ENCODE assay signal across 21 mouse cellular contexts in the genomic region with DNA sequence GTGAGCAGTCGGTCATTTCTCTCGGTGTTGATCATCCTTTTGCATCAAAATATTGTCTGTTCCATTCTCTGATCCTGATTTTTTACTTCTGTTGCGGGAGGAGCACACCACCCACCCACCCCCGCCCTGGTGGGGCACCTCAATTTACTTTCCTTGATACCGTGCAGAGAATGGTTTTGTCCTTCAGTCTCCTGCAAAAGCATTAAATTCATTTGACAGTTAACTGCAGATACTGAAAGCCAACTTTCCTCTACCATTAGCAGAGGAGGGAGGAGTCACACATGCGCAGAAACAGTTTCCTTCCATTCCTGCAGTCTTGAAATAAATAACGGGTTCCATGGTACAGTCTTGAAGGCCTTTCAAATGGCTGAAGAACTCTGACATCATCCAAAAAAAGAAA. TPM values are rescaled to one million over a fixed set of nuclear protein-coding genes. Genes with fewer than 3 reads are reported as not detected.
DNase-seq lines count a peak whose midpoint lies in the region; ATAC-seq lines count a peak whose summit lies in the region.
"Had no signal": no experiment of that assay in that cellular context is flagged by ENCODE, and none has a peak within 500 bp of the region (broad histone marks: within the 10 kb centered on the region; RNA-seq: fewer than 3 reads in every experiment).

No protein-coding gene starts in this region.

- 15% methylated on average over 7 of the region's 7 CpGs for WGBS in hindbrain, embryonic 15.5 days

- no peaks in the 10 kb centered on the region for H3K9me3 ChIP-seq in hindbrain, embryonic 15.5 days
- H3K9me3 ChIP-seq: embryonic facial prominence, embryonic 15.5 days; intestine, embryonic 15.5 days; limb, embryonic 10.5 days; liver, embryonic 13.5 days had no signal

- no peak overlapping the region for H3K9ac ChIP-seq in hindbrain, embryonic 15.5 days
- H3K9ac ChIP-seq: embryonic facial prominence, embryonic 15.5 days; intestine, embryonic 15.5 days; liver, embryonic 13.5 days had no signal

- 0 out of 2 replicates have a peak, but pooled peaks cover 4% of the 10 kb centered on the region for H3K27me3 ChIP-seq in hindbrain, embryonic 15.5 days
- H3K27me3 ChIP-seq: embryonic facial prominence, embryonic 15.5 days; intestine, embryonic 15.5 days; liver, embryonic 13.5 days had no signal

- ATAC-seq in hindbrain, embryonic 15.5 days (ENCODE audit: low FRiP score, low read depth): 0 out of 2 replicates have a peak, but pooled peaks have one; percentile 6
- no peak for ATAC-seq in megakaryocyte, adult 5-6 weeks (ENCODE audit: poor library complexity, severe bottlenecking)
- ATAC-seq: intestine, embryonic 15.5 days had no signal

- peak overlapping the region; percentile 37 for H3K4me2 ChIP-seq in hindbrain, embryonic 15.5 days
- H3K4me2 ChIP-seq: embryonic facial prominence, embryonic 15.5 days; intestine, embryonic 15.5 days; liver, embryonic 13.5 days had no signal

- DNase-seq in heart, adult 11 months: peak; percentile 55
- no peak for DNase-seq in heart, postnatal 4 days
- DNase-seq in embryo, embryonic 10.5 days (ENCODE audit: low spot score): peak; percentile 69
- DNase-seq in neural tube, embryonic 10.5 days (ENCODE audit: extremely low spot score, low spot score): peak; percentile 52
- DNase-seq in frontal cortex, postnatal 10 days (ENCODE audit: low spot score in 2 of 2): no peak
- no peak for DNase-seq in gastrocnemius, postnatal 10 days
- DNase-seq: adrenal gland, postnatal 10 days; cerebellum, postnatal 25 days; heart, adult 18-20 months; kidney, postnatal 25 days; liver, embryonic 13.5 days; spleen, adult 18-20 months; thymus, adult 2 months had no signal

- H3K4me1 ChIP-seq in hindbrain, embryonic 15.5 days (replicated peaks): peaks cover 12% of the 10 kb centered on the region
- H3K4me1 ChIP-seq: embryonic facial prominence, embryonic 15.5 days; liver, embryonic 13.5 days had no signal

- no peaks in the 10 kb centered on the region for H3K36me3 ChIP-seq in hindbrain, embryonic 15.5 days
- H3K36me3 ChIP-seq: embryonic facial prominence, embryonic 15.5 days; intestine, embryonic 15.5 days; limb, embryonic 10.5 days; liver, embryonic 13.5 days had no signal

- H3K4me3 ChIP-seq in hindbrain, embryonic 15.5 days: no peak overlapping the region
- H3K4me3 ChIP-seq: embryonic facial prominence, embryonic 15.5 days; intestine, embryonic 15.5 days; limb, embryonic 10.5 days; liver, embryonic 13.5 days had no signal

- peak overlapping the region; percentile 63 for H3K27ac ChIP-seq in hindbrain, embryonic 15.5 days (replicated peaks)
- H3K27ac ChIP-seq: embryonic facial prominence, embryonic 15.5 days; intestine, embryonic 15.5 days; limb, embryonic 10.5 days; liver, embryonic 13.5 days; macrophage had no signal

RNA-seq across cellular contexts. Expression of a gene that starts 46.4 kb away (rescaled TPM):
- not detected for total RNA-seq in heart, postnatal 4 days (2021)
- polyA plus RNA-seq in hindbrain, embryonic 15.5 days (2015; fragmentation: Nextera tagmentation; extraction: Ambion mirVana): 6.9 and 7.9 TPM in 2 replicates
- total RNA-seq in megakaryocyte, adult 5-6 weeks (2015): not detected in 2 replicates
- total RNA-seq in megakaryocyte, adult 5-6 weeks (2017): not detected in 2 replicates
- not detected for total RNA-seq in gastrocnemius, postnatal 10 days (2021)
- total RNA-seq: adrenal gland, postnatal 10 days; heart, adult 18-20 months; layer of hippocampus, postnatal 25 days had no signal
- polyA plus RNA-seq: embryonic facial prominence, embryonic 15.5 days; heart, postnatal 0 days; intestine, embryonic 15.5 days; liver, embryonic 13.5 days; macrophage had no signal

Comparison
In these comparisons a context has a peak if more than half of its experiments do, and no peak if none do; other contexts are left out.
1. DNase-seq: peak in heart, adult 11 months (single experiment), embryo, embryonic 10.5 days (single experiment) and neural tube, embryonic 10.5 days (single experiment); none in heart, postnatal 4 days (single experiment), frontal cortex, postnatal 10 days (0 of 2) and gastrocnemius, postnatal 10 days (single experiment).